In the genomic region with DNA sequence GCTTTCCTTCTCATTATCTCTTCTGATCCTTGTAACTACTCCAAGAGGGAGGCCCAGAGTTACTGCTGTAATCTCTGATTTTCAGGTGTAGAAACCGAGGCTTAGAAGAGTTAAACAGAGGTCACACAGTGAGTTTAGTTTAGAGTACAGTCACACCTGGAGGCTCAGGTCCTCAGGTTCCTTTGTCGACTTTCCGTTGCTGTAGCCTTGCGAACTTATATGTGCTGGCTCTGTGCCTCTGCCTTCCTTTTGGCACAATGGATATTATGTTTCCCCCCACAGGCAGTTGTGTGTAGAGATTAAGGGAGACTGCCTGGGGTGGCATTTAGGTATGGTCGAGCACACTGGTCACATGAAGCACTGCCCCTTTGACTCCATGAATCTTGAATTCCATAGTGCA, we compare ENCODE assay signal across 14 mouse cellular contexts. TPM values are rescaled to one million over a fixed set of nuclear protein-coding genes. Genes with fewer than 3 reads are reported as not detected.
A peak's percentile ranks its signal among the peaks of the same experiment; 100 is the strongest.
DNase-seq lines count a peak whose midpoint lies in the region; ATAC-seq and TF ChIP-seq lines count a peak whose summit lies in the region.
"Had no signal": no experiment of that assay in that cellular context is flagged by ENCODE, and none has a peak within 500 bp of the region (broad histone marks: within the 10 kb centered on the region; RNA-seq: fewer than 3 reads in every experiment).

No protein-coding gene starts in this region.

- H3K9ac ChIP-seq in forebrain, embryonic 12.5 days, result no peak overlapping the region
- H3K9ac ChIP-seq in forebrain, embryonic 15.5 days (replicated peaks), result no peak overlapping the region
- no peak overlapping the region for H3K9ac ChIP-seq in hindbrain, embryonic 12.5 days
- no peak overlapping the region for H3K9ac ChIP-seq in hindbrain, postnatal 0 days (replicated peaks; ENCODE audit: low read length)
- H3K9ac ChIP-seq in neural tube, embryonic 13.5 days, result no peak overlapping the region
- H3K9ac ChIP-seq: neural tube, embryonic 12.5 days had no signal

- no peak for ATAC-seq in forebrain, embryonic 12.5 days (ENCODE audit: low FRiP score)
- no peak for ATAC-seq in forebrain, embryonic 15.5 days (replicated peaks)
- no peak for ATAC-seq in hindbrain, embryonic 12.5 days (ENCODE audit: low FRiP score)
- no peak for ATAC-seq in hindbrain, postnatal 0 days
- ATAC-seq in neural tube, embryonic 13.5 days (ENCODE audit: low read depth), result no peak

- no peak for TF ChIP-seq CTCF in hindbrain, postnatal 0 days (IDR thresholded peaks at IDR 0.05; ENCODE audit: low read depth)

- H3K9me3 ChIP-seq in forebrain, embryonic 12.5 days, result no peaks in the 10 kb centered on the region
- H3K9me3 ChIP-seq in forebrain, embryonic 15.5 days, result no peaks in the 10 kb centered on the region
- H3K9me3 ChIP-seq in hindbrain, embryonic 12.5 days (replicated peaks), result no peaks in the 10 kb centered on the region
- H3K9me3 ChIP-seq in hindbrain, postnatal 0 days (ENCODE audit: low read length), result no peaks in the 10 kb centered on the region
- no peaks in the 10 kb centered on the region for H3K9me3 ChIP-seq in neural tube, embryonic 13.5 days
- H3K9me3 ChIP-seq: neural tube, embryonic 12.5 days had no signal

- H3K4me3 ChIP-seq in forebrain, embryonic 12.5 days (replicated peaks), result no peak overlapping the region
- H3K4me3 ChIP-seq in forebrain, embryonic 15.5 days, result no peak overlapping the region
- no peak overlapping the region for H3K4me3 ChIP-seq in hindbrain, embryonic 12.5 days
- no peak overlapping the region for H3K4me3 ChIP-seq in hindbrain, postnatal 0 days (ENCODE audit: low read length)
- no peak overlapping the region for H3K4me3 ChIP-seq in neural tube, embryonic 13.5 days
- H3K4me3 ChIP-seq: neural tube, embryonic 12.5 days had no signal

- no peaks in the 10 kb centered on the region for H3K27me3 ChIP-seq in forebrain, embryonic 12.5 days
- no peaks in the 10 kb centered on the region for H3K27me3 ChIP-seq in forebrain, embryonic 15.5 days
- no peaks in the 10 kb centered on the region for H3K27me3 ChIP-seq in hindbrain, embryonic 12.5 days
- H3K27me3 ChIP-seq in hindbrain, postnatal 0 days (ENCODE audit: insufficient read depth, low read length), result no peaks in the 10 kb centered on the region
- H3K27me3 ChIP-seq in neural tube, embryonic 13.5 days, result no peaks in the 10 kb centered on the region
- H3K27me3 ChIP-seq: neural tube, embryonic 12.5 days had no signal

- 0 out of 2 replicates have a peak overlapping the region, but pooled peaks have one; percentile 19 for H3K27ac ChIP-seq in forebrain, embryonic 12.5 days
- no peak overlapping the region for H3K27ac ChIP-seq in forebrain, embryonic 15.5 days (replicated peaks)
- peak overlapping the region; percentile 35; the same call in 1 of the 2 replicates for H3K27ac ChIP-seq in hindbrain, embryonic 12.5 days
- no peak overlapping the region for H3K27ac ChIP-seq in hindbrain, postnatal 0 days
- peak overlapping the region; percentile 29; the same call in 1 of the 2 replicates for H3K27ac ChIP-seq in neural tube, embryonic 13.5 days (replicated peaks)

- 33% methylated on average over 5 of the region's 5 CpGs for WGBS in forebrain, embryonic 12.5 days
- 30% methylated on average over 5 of the region's 5 CpGs for WGBS in forebrain, embryonic 15.5 days
- WGBS in hindbrain, embryonic 12.5 days, result 55% methylated on average over 5 of the region's 5 CpGs
- 57% methylated on average over 5 of the region's 5 CpGs for WGBS in hindbrain, postnatal 0 days
- WGBS in neural tube, embryonic 13.5 days, result 63% methylated on average over 5 of the region's 5 CpGs

- no peak overlapping the region for H3K4me2 ChIP-seq in forebrain, embryonic 12.5 days
- no peak overlapping the region for H3K4me2 ChIP-seq in forebrain, embryonic 15.5 days (replicated peaks)
- H3K4me2 ChIP-seq in hindbrain, embryonic 12.5 days (replicated peaks), result no peak overlapping the region
- no peak overlapping the region for H3K4me2 ChIP-seq in hindbrain, postnatal 0 days (ENCODE audit: low read depth, low read length)
- no peak overlapping the region for H3K4me2 ChIP-seq in neural tube, embryonic 13.5 days
- H3K4me2 ChIP-seq: neural tube, embryonic 12.5 days had no signal

- peaks cover 18% of the 10 kb centered on the region for H3K4me1 ChIP-seq in forebrain, embryonic 12.5 days
- peaks cover 16% of the 10 kb centered on the region for H3K4me1 ChIP-seq in forebrain, embryonic 15.5 days
- peaks cover 22% of the 10 kb centered on the region for H3K4me1 ChIP-seq in hindbrain, embryonic 12.5 days
- no peaks in the 10 kb centered on the region; the same call in 1 of the 2 replicates for H3K4me1 ChIP-seq in hindbrain, postnatal 0 days (ENCODE audit: insufficient read depth, low read length)
- peaks cover 31% of the 10 kb centered on the region for H3K4me1 ChIP-seq in neural tube, embryonic 13.5 days (replicated peaks)

- no peaks in the 10 kb centered on the region for H3K36me3 ChIP-seq in forebrain, embryonic 12.5 days (replicated peaks)
- no peaks in the 10 kb centered on the region for H3K36me3 ChIP-seq in forebrain, embryonic 15.5 days
- no peaks in the 10 kb centered on the region; the same call in 1 of the 2 replicates for H3K36me3 ChIP-seq in hindbrain, embryonic 12.5 days
- no peaks in the 10 kb centered on the region for H3K36me3 ChIP-seq in hindbrain, postnatal 0 days (ENCODE audit: insufficient read depth, low read length)
- no peaks in the 10 kb centered on the region for H3K36me3 ChIP-seq in neural tube, embryonic 13.5 days
- H3K36me3 ChIP-seq: neural tube, embryonic 12.5 days had no signal

- DNase-seq in hindbrain, postnatal 0 days (ENCODE audit: low spot score), result no peak
- no peak for DNase-seq in neural tube, embryonic 10.5 days (ENCODE audit: extremely low spot score, low spot score)
- no peak for DNase-seq in adrenal gland, adult (ENCODE audit: inconsistent age in 2 of 2, low spot score in 1 of 2)
- no peak for DNase-seq in thymus, adult 18-20 months
- DNase-seq: adrenal gland, postnatal 10 days; cerebellum, postnatal 10 days; lung, adult 18-20 months; retina, postnatal 1 day; spleen, adult 18-20 months had no signal

RNA-seq across cellular contexts. Expression of gene Lpp, which starts 50.2 kb away (rescaled TPM):
- 16.1 and 18.1 TPM in 2 replicates for polyA plus RNA-seq in forebrain, embryonic 12.5 days (2016; fragmentation: Nextera tagmentation; extraction: Ambion mirVana)
- polyA plus RNA-seq in forebrain, embryonic 15.5 days (2015; fragmentation: Nextera tagmentation; extraction: Ambion mirVana), result 10.7 and 11.2 TPM in 2 replicates
- polyA plus RNA-seq in hindbrain, embryonic 12.5 days (2016; fragmentation: Nextera tagmentation; extraction: Ambion mirVana), result 25.9 and 27.9 TPM in 2 replicates
- 11.4 and 13.1 TPM in 2 replicates for total RNA-seq in hindbrain, postnatal 0 days (2014; rRNA removed)
- 8.4 and 8.8 TPM in 2 replicates for polyA plus RNA-seq in hindbrain, postnatal 0 days (2015; fragmentation: Nextera tagmentation; extraction: Ambion mirVana)
- polyA plus RNA-seq in neural tube, embryonic 13.5 days (2015; fragmentation: Nextera tagmentation; extraction: Ambion mirVana), result 13.3 and 15.0 TPM in 2 replicates

Comparison
In these comparisons a context has a peak if more than half of its experiments do, and no peak if none do; other contexts are left out.
1. H3K27ac ChIP-seq: peak in forebrain, embryonic 12.5 days (single experiment), hindbrain, embryonic 12.5 days (single experiment) and neural tube, embryonic 13.5 days (single experiment); none in forebrain, embryonic 15.5 days (single experiment) and hindbrain, postnatal 0 days (single experiment).